Mouse (Mus musculus): ENCODE results near the gene Olfr961. TPM values are rescaled to one million over a fixed set of nuclear protein-coding genes. Genes with fewer than 3 reads are reported as not detected.

Olfr961 gene
- polyA plus RNA-seq (2016; fragmentation: Nextera tagmentation; extraction: Ambion mirVana): not detected in 2 replicates

DNA sequence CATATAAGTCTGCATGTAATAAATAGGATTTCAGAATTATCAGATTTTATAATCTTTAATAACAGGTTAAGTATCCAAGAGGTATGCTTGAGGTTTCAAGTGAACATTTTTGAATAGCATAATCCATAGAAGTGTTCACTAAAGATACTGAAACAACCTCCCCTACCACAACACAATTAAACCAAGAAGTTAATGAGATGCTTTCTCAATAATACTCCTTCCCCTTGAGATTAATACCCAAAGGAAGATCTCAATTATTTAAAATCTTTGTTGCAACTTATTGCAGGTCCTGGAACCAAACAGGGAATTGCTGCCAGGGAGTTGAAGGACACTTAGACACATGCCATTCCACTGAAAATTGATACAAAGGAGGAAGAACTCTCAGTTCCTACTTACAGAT, at the start of gene Olfr961:
Gene Olfr961, plus strand, starts transcription at position 301 of the 400 bp plus-strand sequence.
- no peaks in the 10 kb centered on the region for H3K4me1 ChIP-seq
- no peak within 1 kb of the TSS for H3K4me3 ChIP-seq
- no peak for ATAC-seq (ENCODE audit: low FRiP score)
- H3K27ac ChIP-seq: no peak within 1 kb of the TSS
- no peaks in the 10 kb centered on the region for H3K36me3 ChIP-seq
- H3K9me3 ChIP-seq (replicated peaks): no peaks in the 10 kb centered on the region
- no peak within 1 kb of the TSS for H3K4me2 ChIP-seq (replicated peaks)
- no peaks in the 10 kb centered on the region for H3K27me3 ChIP-seq
- no peak within 1 kb of the TSS for H3K9ac ChIP-seq

DNA sequence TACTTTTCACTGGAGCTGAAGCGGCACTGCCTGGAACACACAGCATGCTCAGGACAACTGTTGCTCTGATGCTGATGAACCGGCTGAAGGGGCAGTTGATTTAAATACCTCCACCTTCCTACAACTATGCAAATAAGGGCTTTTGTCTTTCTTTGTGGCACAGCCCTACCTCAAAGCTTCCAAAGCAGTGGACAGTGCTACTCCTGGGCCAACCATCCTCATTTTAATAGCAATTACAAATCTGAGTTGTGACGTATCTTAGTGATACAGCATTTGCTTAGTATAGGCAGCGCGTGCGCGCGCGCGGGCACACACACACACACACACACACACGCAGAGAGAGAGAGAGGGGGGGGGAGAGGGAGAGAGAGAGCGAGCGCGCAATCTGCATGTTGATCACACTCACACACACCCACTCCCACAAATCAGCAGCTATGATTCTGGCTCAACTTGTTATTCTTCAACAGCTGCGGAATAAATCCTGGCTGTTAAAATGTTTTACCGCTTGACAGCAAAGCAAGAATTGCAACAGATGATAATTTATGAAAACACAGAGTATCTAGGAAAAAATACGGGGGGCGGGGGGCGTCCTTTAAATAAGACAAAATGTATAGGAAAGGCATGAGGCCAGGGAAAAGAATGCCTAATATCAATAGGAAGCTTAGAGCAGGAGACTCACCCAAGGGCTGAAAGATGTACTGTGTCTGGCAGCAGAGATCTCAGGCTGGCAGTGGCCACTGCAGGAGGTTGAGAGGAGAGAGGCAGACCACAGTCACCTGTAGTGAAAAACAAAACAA, 42.2 kb upstream of the Olfr961 start:
- Histone ChIP-seq H3K27me3 (no peaks in the 10 kb centered on the region; the same call in 1 of the 2 replicates), H3K4me2 (replicated peaks) (peak overlapping the region; percentile 72), H3K9me3 (replicated peaks) (no peaks in the 10 kb centered on the region), H3K27ac (peak overlapping the region; percentile 35; the same call in 1 of the 2 replicates), H3K36me3 (no peaks in the 10 kb centered on the region), H3K9ac (peak overlapping the region; percentile 49), H3K4me1 (peaks cover 16% of the 10 kb centered on the region; the same call in 1 of the 2 replicates), H3K4me3 (peak overlapping the region; percentile 39)
- ATAC-seq (ENCODE audit: low FRiP score): peak; percentile 92
- 0% methylated on average over 19 of the region's 19 CpGs for WGBS

DNA sequence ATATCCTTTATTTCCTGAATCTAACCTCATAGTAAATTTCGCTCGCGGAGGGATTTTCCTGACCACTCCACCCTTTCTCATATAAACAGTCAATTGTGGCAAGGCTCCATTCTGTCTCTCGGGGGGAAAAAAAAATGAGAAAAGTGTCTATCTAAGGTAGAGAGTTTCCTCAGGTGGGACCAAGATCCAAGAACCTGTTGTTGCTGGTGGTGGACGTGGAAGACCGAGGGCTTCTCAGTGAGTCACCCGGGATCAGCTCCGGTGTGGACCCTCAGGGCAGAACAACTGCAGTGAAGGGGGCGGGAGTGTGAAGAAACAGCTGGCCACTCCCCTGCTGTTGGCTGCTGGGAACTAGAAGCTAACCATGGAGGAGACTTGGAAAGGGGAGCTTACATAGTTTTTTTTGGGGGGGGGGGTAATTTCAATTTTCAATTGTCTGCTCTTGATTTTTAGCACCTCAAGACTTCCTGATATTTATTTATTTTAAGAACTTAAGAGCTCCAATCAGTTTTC, 41.5 kb upstream of the Olfr961 start:
- peak overlapping the region; percentile 39 for H3K4me3 ChIP-seq
- H3K9me3 ChIP-seq (replicated peaks): no peaks in the 10 kb centered on the region
- ATAC-seq (ENCODE audit: low FRiP score): peak; percentile 74
- peaks cover 16% of the 10 kb centered on the region; the same call in 1 of the 2 replicates for H3K4me1 ChIP-seq
- under 1% methylated on average over 9 of the region's 9 CpGs for WGBS
- H3K27me3 ChIP-seq: no peaks in the 10 kb centered on the region; the same call in 1 of the 2 replicates
- H3K36me3 ChIP-seq: no peaks in the 10 kb centered on the region
- peak overlapping the region; percentile 49 for H3K9ac ChIP-seq
- peak overlapping the region; percentile 72 for H3K4me2 ChIP-seq (replicated peaks)
- 0 out of 2 replicates have a peak overlapping the region, but pooled peaks have one; percentile 35 for H3K27ac ChIP-seq

GRCm38 (mm10) chr9:39603999-39604453, 40.9 kb upstream of the Olfr961 start, which contains the start of gene AW551984:
Gene AW551984, minus strand, starts transcription at chr9:39604403.
- H3K4me3 ChIP-seq: peak within 1 kb of the TSS; percentile 39
- under 1% methylated on average over 8 of the region's 8 CpGs for WGBS
- H3K36me3 ChIP-seq: no peaks in the 10 kb centered on the region
- H3K4me2 ChIP-seq (replicated peaks): peak within 1 kb of the TSS; percentile 72
- no peak; the same call in 1 of the 2 replicates for ATAC-seq (ENCODE audit: low FRiP score)
- H3K9me3 ChIP-seq (replicated peaks): no peaks in the 10 kb centered on the region
- H3K27me3 ChIP-seq: no peaks in the 10 kb centered on the region; the same call in 1 of the 2 replicates
- H3K4me1 ChIP-seq: peaks cover 16% of the 10 kb centered on the region; the same call in 1 of the 2 replicates
- no peak within 1 kb of the TSS for H3K27ac ChIP-seq
- peak within 1 kb of the TSS; percentile 49 for H3K9ac ChIP-seq

- ATAC-seq (ENCODE audit: low FRiP score): no peak
- Histone ChIP-seq H3K4me3 (no peak overlapping the region), H3K9ac (no peak overlapping the region), H3K4me1 (peaks cover 5% of the 10 kb centered on the region; the same call in 1 of the 2 replicates), H3K4me2 (replicated peaks) (no peak overlapping the region), H3K27ac (no peak overlapping the region), H3K27me3 (no peaks in the 10 kb centered on the region; the same call in 1 of the 2 replicates), H3K36me3 (no peaks in the 10 kb centered on the region), H3K9me3 (replicated peaks) (no peaks in the 10 kb centered on the region)
These were observed 36.4 kb upstream of the Olfr961 start for GRCm38 (mm10) chr9:39608497-39608896.

DNA sequence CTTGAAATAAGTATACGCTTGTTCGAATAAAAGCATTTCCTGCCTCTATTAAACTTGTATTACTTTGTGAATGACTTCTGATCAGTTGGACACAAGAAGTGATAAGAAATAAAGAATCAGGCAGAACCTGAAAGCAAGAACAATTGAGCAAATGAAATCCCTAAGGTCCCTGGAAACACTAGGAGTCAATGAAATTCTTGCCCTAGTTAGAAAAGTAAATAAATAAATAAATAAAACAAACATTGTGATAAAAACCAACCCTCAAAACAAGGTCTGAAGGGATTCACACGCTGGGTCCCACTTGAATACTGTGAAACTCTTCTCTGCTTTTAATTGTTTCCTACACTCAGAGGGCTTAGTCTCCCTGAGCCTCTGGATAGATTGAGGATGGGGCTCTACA, 34.5 kb upstream of the Olfr961 start, which contains the start of gene Olfr148:
Gene Olfr148, plus strand, starts transcription at position 301 of the 400 bp plus-strand sequence.
- no peaks in the 10 kb centered on the region for H3K4me1 ChIP-seq
- no peak within 1 kb of the TSS for H3K27ac ChIP-seq
- H3K9ac ChIP-seq: no peak within 1 kb of the TSS
- H3K4me3 ChIP-seq: no peak within 1 kb of the TSS
- WGBS: 72% methylated on average over 3 of the region's 3 CpGs
- H3K27me3 ChIP-seq: no peaks in the 10 kb centered on the region
- no peak for ATAC-seq (ENCODE audit: low FRiP score)
- no peak within 1 kb of the TSS for H3K4me2 ChIP-seq (replicated peaks)
- H3K9me3 ChIP-seq (replicated peaks): no peaks in the 10 kb centered on the region
- no peaks in the 10 kb centered on the region for H3K36me3 ChIP-seq

DNA sequence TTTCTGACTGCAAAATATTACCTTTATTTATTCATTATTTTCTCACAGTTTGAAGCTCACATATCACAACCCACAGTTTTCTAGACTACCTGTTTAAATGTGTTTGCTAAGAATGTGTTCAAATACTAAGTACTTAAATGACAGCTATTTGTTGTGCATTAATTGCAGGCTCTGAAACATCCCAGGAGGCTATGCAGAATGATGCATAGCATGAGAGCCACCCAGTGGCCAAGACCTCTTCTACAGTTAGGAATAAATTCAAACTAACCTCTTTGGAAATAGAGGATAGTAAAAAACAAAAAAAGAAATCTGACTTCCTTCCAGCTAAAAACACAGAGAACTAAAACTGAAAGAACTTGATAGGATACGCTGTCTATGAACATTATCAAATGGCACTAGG, 32.9 kb upstream of the Olfr961 start:
- H3K4me3 ChIP-seq: no peak overlapping the region
- no peak overlapping the region for H3K4me2 ChIP-seq (replicated peaks)
- H3K4me1 ChIP-seq: no peaks in the 10 kb centered on the region
- no peak overlapping the region for H3K27ac ChIP-seq
- no peak for ATAC-seq (ENCODE audit: low FRiP score)
- H3K9ac ChIP-seq: no peak overlapping the region
- no peaks in the 10 kb centered on the region for H3K36me3 ChIP-seq
- H3K9me3 ChIP-seq (replicated peaks): no peaks in the 10 kb centered on the region
- WGBS: 74% methylated on average over 1 of the region's 1 CpGs
- no peaks in the 10 kb centered on the region for H3K27me3 ChIP-seq

DNA sequence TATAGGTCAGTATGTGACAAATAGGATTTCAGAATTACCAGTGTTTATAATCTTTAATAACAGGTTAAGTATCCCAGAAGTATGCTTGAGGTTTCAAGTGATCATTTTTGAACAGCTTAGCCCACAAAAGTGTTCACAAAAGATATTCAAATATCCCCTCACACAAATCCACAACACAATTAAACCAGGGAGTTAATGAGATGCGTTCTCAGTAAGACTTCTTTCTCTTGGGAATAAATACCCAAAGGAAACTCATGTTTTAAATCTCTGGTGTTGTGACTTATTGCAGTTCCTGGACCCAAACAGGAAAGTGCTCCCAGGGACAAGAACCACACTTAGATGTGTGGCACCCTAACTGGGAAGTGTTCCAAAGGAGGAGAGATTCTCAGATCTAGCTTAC, 23.8 kb upstream of the Olfr961 start, which contains the start of gene Olfr960:
Gene Olfr960, plus strand, starts transcription at position 301 of the 400 bp plus-strand sequence.
- H3K4me2 ChIP-seq (replicated peaks): no peak within 1 kb of the TSS
- ATAC-seq (ENCODE audit: low FRiP score): no peak
- no peak within 1 kb of the TSS for H3K9ac ChIP-seq
- no peak within 1 kb of the TSS for H3K27ac ChIP-seq
- no peaks in the 10 kb centered on the region for H3K9me3 ChIP-seq (replicated peaks)
- H3K4me3 ChIP-seq: no peak within 1 kb of the TSS
- H3K27me3 ChIP-seq: no peaks in the 10 kb centered on the region
- no peaks in the 10 kb centered on the region for H3K4me1 ChIP-seq
- no peaks in the 10 kb centered on the region for H3K36me3 ChIP-seq
- WGBS: 67% methylated on average over 1 of the region's 1 CpGs

DNA sequence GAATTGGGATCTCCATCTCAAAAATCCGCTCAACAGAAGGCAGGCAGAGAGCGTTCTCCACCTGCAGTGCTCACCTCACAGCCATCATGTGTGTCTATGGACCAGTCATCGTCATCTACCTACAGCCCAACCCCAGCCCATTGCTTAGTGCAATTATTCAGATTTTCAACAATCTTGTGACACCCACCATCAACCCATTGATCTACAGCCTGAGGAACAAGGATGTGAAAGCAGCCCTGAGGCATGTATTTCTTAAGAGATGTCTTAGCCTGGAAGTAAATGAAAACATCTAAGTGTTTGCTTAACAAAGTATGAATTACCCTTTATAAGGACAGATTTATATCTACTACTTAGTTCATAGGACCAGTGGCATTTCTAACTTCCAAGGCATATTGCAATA, 21.1 kb upstream of the Olfr961 start:
- Histone ChIP-seq H3K4me3 (no peak overlapping the region), H3K27me3 (no peaks in the 10 kb centered on the region), H3K4me1 (no peaks in the 10 kb centered on the region), H3K9me3 (replicated peaks) (no peaks in the 10 kb centered on the region), H3K36me3 (no peaks in the 10 kb centered on the region), H3K27ac (no peak overlapping the region), H3K9ac (no peak overlapping the region), H3K4me2 (replicated peaks) (no peak overlapping the region)
- 91% methylated on average over 3 of the region's 3 CpGs for WGBS
- no peak for ATAC-seq (ENCODE audit: low FRiP score)

GRCm38 (mm10) chr9:39624711-39625110, 20.2 kb upstream of the Olfr961 start:
- H3K4me2 ChIP-seq (replicated peaks): no peak overlapping the region
- WGBS: 84% methylated on average over 2 of the region's 2 CpGs
- H3K4me1 ChIP-seq: no peaks in the 10 kb centered on the region
- H3K27ac ChIP-seq: no peak overlapping the region
- no peaks in the 10 kb centered on the region for H3K9me3 ChIP-seq (replicated peaks)
- H3K27me3 ChIP-seq: no peaks in the 10 kb centered on the region
- no peaks in the 10 kb centered on the region for H3K36me3 ChIP-seq
- no peak for ATAC-seq (ENCODE audit: low FRiP score)
- no peak overlapping the region for H3K4me3 ChIP-seq
- no peak overlapping the region for H3K9ac ChIP-seq

- no peak overlapping the region for H3K9ac ChIP-seq
- H3K9me3 ChIP-seq (replicated peaks): no peaks in the 10 kb centered on the region
- ATAC-seq (ENCODE audit: low FRiP score): no peak
- no peaks in the 10 kb centered on the region for H3K36me3 ChIP-seq
- H3K27me3 ChIP-seq: no peaks in the 10 kb centered on the region
- no peak overlapping the region for H3K4me3 ChIP-seq
- H3K4me2 ChIP-seq (replicated peaks): no peak overlapping the region
- H3K4me1 ChIP-seq: no peaks in the 10 kb centered on the region
- no peak overlapping the region for H3K27ac ChIP-seq
- 90% methylated on average over 2 of the region's 2 CpGs for WGBS
These were observed 15.8 kb upstream of the Olfr961 start for GRCm38 (mm10) chr9:39629069-39629468.

GRCm38 (mm10) chr9:39633913-39634594, 10.8 kb upstream of the Olfr961 start:
- H3K27me3 ChIP-seq: no peaks in the 10 kb centered on the region
- 31% methylated on average over 4 of the region's 4 CpGs for WGBS
- no peak overlapping the region for H3K4me2 ChIP-seq (replicated peaks)
- H3K4me3 ChIP-seq: no peak overlapping the region
- H3K9me3 ChIP-seq (replicated peaks): no peaks in the 10 kb centered on the region
- no peak overlapping the region for H3K9ac ChIP-seq
- no peak for ATAC-seq (ENCODE audit: low FRiP score)
- no peak overlapping the region for H3K27ac ChIP-seq
- H3K36me3 ChIP-seq: no peaks in the 10 kb centered on the region
- H3K4me1 ChIP-seq: no peaks in the 10 kb centered on the region
